Mouse (Mus musculus): ENCODE data around the gene Slc2a9.

Slc2a9 gene

DNA sequence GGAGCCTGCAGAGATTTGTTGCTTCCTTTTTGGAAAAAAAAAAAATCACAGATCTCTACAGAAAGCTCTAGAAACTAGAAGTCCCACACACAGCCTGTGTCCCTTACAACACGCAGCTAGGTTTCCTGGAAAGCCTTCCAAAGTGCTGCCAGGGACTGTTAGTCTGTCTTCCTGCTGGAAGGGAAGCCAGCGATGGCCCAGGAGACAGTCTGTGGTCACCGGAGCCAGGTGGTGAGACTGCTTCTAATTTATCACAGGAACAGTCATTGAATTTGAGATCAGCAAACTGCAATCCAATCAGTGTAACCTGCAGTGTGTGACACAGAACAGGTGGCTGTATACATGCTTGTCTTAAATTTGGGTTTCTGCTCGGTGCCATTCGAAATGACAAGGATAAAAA, 41.7 kb downstream of the Slc2a9 start:
- no peak for DNase-seq

DNA sequence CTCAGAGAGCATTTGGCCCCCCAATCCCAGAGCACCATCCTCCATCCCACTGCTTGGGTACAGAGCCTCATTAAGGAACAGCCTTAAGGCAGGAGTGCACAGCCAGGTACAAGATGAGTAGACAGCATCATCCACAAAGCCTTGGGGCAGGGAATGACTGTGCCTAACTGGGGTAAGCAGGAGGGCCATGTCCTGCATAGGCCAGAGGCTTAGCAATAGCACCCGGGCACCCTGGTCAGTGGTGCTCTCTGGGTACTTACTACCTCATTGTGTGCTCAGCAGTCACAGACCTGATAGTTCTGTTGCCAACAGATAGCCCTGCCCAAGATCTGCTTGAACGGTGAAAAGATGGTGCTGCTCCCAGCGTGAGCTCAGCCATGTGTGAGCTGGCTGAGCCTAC, 52.0 kb downstream of the Slc2a9 start:
- no peak for DNase-seq

DNA sequence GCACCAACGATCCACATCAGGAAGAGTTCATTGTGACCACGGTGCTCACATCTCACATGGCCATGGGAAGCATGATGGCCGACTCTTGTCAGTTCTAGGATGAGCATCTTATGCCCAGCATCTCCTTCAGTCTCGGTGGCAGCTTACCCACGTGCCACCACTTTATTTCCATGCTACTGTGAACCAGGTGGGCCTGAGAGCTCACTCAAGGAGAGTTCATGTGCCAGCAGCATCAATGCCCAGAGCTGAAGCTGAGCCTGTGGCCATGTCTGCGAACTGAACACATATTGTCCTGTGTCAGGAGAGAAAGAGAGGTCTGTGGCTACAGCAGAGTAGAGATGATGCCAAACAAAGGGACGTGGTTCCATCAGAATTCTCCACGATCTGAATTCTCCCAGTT, 53.3 kb downstream of the Slc2a9 start:
- no peak for DNase-seq

DNA sequence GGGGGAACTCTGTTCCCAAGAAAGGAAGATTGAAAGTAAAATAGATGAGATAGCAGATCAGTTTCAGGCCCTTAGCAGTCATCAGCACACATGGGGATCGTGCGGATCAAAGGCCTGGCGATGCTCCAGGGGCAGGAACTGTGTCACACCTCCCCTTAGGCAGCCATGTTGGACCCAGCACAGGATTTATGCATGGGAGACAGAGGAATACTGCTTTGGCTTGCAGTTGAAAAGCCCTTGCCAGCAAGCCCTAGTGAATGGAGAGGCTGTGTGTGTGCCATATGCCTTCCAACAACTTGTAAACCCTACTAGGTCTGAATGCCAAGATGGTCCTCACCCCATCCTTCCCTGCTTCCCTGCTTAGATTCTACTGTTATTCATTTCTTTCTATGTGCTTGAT, 54.8 kb downstream of the Slc2a9 start:
- no peak for DNase-seq

DNA sequence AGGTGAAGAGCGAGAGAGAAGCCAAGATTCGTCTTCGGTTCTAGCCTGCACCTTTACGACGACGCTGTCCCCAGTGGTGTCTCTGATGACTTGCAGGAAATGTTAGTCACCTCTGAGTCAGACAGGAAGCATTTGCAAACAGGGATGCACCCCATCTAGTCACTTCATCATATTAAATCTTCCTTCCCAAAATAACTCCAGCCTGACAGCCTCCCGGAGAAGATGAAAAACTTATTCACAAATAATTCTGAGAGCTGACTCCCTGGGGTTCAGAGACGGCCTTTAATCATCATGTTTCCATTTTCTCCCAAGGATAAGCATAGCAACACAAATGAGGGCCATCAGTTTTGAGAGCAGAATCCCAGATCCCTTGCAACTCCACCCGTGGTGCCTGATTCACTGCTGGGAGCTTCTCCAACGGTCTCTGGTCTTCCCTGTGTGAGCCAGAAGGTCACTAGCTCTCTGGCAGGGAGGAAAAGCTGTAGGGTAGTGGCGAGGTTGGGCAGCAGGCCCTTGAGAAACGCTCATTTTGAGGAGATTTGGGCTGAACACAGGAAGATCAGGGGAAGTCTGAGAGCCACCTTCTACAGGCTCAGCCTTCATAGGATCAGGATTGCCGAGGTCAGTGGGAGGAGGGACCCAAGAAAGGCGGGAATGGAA, 56.5 kb downstream of the Slc2a9 start:
- DNase-seq: no peak

DNA sequence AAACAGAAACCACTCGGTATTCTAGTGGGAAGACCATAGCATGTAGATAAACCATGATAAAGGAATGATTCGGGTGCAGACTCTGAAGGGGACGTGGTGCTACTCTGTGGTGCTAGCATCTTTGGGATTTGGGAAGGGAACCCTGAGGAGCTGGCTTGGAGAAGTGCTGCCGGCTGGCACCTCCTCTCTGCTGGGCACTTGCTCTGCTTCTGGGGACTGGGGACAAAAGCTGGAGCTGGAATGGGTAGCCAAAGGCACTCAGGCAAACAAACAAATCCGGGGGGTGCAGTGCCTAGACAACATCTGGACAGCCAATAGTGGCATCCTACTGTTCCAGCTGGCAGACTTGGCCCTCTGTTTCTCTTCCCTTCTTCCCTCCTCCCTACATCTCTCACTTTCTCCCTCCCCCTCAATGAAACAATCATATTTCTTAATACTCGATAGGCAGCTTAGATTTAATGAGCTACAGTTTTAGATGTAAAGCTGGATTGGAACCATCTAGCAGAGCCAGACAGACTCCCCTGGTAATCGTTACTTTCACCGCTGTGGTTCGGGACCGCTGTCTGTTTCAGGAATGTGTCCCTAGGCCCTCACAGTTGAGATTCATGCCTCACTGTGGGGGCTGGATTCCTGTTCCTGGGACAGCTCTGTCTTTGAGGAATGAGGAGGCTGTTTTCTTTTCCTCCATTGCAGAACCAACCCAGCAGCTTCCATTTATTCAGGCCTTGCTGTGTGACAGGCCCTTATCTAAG, 61.7 kb downstream of the Slc2a9 start:
- no peak for DNase-seq

DNA sequence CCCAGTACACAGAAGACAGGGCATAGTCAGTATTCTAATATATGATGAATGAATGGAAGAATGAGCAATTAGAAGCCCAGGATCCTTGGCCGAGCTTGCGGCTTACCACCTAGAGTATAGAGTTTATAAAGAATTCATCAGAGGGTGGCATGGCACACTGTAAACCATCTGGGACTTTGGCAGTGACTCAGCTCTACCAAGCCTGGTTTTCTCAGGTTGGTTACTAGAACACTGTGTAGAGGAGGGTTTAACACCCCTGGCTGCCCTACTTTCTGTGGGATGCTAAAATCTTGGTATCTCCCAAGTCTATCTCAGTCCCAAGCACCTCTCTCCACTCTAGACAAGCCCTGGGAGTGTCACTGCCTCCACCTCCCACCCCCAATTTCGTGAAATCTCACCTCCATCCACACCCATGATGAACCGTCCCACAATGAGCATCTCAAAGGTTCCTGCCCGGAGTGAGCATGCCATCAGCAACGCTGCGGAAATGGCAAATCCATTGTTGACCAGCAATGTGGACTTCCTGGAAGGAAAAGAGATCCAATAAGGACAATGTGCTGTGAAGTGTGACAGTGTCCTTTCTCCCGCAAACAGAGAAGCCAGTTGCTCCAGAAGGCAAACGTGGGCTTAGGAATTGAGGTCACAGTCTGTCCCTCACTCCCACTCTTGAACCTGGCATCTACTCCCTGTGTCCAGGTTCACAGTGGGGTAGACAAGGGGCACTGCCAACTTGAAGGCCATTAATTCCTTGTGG, 62.5 kb downstream of the Slc2a9 start:
- no peak for DNase-seq

DNA sequence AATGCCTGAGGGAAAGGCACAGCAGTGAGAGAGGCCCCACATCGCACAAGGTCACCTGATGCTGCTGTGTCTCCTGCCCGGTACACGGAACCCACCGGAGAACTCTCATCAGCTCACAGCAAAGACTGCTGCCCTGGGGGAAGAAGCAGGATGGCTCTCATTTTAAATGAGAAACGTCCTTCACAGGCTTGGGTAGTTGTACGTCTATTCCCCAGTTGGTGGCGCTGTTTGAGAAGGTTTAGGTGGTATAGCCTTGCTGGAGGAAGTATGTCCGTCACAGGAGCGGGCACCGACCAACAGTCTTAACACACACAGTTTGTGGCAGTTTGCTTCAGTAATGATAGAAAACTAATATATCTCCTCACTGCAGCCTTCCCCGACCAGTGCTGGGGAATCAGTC, 66.3 kb downstream of the Slc2a9 start:
- DNase-seq: no peak

DNA sequence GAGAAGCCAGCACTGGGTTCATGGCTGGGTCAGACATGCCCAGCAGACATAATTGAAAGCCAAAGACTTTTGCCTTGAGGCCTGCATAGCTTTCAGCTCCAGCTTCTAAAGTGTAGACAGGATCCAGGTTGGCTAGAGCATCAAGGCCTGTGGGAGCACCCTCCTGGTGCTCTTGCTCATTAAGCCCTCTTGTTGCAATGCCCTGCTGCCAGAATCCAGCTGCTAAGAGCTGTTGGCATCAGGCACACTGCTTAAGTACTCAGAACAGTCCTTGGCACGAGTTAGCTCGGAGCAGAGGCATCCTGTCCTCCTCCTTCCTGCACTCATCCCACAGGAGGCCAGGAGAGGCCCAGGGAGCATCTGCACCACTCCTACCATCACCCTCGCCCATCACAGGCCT, 68.1 kb downstream of the Slc2a9 start:
- no peak for DNase-seq

DNA sequence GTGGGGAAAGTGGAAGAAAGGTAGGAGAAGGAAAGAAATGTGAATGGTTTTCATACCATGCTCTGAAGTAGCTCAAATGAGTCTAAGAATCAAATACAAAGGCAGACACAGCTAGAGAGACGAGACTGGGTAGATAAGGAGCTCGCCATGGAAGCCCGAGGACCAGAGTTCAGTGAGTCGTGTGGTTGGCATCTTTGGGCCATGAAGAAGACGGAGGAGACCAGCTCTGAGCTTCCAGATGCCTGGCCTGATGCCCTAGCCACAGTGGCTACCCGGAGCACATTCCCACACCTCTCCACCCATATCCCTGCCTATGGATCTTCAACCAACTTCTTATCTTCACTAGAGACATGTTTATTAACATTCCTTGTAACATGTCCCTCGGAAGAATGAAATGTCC, 71.7 kb downstream of the Slc2a9 start:
- DNase-seq: no peak

DNA sequence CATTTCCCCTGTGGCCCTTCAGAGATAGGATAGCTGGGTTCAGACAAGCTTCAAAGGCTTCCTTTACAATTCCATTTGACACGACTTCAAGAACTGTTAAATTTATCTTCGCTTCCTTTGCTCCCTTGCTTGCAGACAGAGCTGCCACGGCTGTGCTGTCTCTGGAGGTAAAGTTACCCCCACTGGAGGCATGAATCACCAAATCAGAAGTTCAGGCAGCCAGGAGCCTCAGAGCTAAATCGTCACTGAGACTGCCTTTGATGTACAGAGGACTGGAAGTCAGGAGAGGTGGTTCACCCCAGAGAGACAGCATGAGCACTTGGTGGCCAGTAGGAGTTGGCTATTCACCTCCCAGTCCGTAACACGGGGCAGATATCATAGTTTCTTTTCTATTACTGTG, 73.8 kb downstream of the Slc2a9 start:
- DNase-seq: no peak

DNA sequence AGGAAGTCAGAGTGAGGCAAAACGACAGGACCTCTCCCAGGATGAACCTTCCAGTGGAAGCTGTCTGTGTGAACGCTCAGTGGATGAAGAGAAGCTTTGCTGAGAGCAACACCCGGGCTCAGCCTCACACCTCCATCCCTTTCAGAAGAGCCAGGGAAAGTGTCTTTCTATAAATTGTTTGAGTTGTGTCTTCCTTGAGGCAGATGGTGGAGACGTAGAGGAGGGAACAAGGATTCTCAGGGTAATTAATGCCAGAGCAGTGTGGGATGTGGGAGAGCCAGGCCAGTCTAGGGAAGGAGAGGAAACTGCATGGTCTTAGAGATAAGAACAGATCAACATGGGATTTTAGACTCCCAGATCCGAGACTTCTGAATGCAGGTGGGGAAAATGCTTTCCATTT, 75.2 kb downstream of the Slc2a9 start:
- no peak for DNase-seq

DNA sequence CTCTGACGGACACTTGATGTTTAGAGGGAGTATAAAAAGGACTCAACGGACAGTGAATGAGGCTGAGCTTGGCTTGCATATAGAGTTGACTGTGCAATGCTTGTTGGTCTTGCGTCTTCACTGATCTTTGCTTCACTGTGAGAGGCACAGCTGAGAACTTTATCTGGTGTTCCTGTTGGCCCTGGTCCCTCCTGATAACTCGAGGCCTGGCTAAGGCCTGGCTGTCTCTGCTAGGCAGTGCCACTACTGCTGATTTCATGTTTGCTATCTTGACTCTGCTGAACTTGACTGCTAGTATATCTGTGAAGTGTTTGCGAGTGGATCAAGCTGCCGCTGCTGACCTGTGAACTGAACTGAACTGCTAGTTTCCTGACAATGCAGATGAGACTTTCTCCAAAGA, 77.4 kb downstream of the Slc2a9 start:
- no peak for DNase-seq

DNA sequence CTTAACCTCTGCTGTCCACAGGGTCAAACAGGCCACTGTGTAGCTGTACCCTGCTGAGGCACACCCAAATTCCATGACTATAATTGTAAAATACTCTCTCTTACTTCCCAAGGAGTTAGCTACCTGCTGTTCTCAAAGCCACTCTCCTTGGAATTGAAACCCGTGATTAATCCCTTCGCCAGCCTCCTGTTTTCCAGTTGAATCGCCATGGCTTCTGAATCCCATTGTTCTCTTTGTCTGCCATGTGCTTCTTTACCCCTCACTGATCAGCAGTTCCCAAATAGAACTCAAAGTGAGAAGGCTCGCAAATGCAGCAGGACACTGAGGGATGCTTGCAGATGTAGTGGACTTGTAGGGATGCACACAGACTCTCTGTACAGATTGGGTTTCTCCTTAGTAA, 80.5 kb downstream of the Slc2a9 start:
- no peak for DNase-seq

DNA sequence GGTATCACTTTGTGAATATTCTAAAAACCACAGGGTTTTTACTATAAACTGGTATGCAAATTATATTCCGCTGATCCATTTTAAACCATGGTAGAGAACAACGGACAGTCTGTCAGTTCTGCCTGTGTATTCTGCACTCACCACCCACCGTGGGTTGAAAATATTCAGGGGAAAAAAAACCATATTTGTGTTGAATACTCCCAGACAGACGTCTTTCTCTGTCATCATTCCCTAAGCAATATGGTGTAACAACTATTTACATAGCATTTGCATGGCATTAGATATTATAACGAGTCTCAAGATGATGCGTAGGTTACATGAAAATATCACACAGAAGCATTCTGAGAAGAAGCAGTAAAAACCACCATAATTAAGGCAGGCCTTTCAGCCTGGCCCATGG, 84.1 kb downstream of the Slc2a9 start:
- DNase-seq: no peak

DNA sequence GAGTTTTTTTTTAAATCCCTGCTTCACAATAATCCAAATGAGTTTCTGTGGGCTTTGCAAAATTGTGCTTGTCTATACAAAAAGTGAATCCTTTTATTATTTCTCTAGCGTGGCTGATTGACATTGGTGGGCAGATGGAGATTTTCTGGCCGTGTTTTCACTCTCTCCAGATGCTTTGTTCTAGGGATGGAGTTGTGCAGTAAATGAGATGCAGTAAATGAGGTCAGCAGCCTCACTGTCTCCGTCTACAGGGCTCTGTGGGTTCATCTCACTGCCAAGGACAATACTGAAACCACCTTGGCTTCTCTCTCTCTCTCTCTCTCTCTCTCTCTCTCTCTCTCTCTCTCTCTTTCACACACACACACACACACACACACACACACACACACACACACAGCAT, 99.3 kb downstream of the Slc2a9 start:
- DNase-seq: no peak

DNA sequence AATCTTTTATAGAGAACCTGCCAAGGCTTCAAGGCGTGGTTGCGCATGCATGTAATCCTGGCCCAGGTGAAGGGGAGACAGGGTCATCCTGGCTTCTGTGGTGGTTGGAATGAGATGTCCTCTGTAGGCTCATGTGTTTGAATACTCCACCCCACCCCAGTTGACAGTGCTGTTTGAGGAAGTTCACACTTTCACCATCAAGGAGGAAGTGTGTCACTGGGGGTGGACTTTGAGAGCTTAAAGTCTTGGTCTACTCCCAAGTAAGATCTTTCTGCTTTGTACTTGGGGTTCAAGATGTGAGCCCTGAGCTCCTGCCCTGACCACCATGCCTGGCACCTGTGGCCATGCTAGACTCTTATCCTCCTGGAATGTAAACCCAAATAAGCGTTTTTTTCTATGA, 100.7 kb downstream of the Slc2a9 start:
- no peak for DNase-seq

DNA sequence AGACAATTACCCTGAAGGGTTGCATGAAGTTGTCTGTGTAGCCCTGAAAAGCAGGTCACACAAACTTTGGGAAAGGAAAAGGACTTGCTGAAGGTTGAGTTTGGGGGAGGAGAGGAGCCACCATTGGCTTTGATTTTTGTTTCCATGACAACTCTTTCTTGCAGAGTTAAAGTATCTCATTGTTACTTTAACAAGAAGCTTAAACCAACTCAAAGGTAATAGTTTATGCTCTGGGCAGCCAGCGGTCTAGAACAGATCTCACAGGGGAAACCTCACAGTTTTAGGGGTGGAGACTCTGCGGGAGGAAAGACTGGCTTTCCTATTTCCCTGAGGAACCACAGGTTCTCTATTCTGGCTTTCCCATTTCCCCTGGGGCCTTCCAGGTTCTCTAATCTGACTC, 114.1 kb downstream of the Slc2a9 start:
- DNase-seq: no peak

DNA sequence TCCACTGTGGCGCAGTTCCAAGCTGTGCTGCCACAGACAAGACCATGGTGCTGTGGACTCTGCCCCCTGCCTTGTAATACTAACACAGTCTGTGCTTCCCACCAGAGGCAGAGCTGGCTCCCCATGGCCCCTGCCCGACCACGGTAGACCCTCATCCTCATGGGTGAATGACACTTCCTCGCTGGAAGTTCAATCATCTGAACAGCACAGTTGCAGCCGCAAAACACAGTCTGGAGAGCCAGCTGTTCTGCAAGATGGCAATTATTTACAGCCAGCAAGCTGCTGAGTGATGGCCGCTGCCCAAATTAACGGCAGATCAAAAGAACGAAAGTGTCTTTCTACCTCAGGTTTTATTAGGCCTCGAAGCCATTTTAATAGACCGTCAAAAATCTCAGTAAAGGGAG, 114.5 kb downstream of the Slc2a9 start:
- peak; percentile 31 for DNase-seq

DNA sequence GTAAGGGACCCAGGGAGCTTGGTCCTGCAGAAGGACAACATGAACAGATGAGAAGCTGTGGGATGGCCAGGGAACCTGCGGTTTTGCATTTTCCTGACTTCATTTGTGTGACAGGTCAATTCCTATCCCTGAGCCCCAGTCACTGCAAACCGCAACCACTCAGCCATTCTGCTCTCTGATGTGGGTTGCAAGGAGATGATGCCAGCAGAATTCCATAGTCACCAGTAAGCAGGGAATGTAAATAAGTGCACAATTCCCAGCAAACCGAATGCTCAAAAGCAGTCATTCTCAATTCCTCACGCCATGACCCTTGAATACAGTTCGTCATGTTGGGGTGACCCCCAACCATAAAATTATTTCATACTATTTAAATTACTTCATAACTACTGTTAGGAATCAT, 123.0 kb downstream of the Slc2a9 start:
- no peak for DNase-seq

DNA sequence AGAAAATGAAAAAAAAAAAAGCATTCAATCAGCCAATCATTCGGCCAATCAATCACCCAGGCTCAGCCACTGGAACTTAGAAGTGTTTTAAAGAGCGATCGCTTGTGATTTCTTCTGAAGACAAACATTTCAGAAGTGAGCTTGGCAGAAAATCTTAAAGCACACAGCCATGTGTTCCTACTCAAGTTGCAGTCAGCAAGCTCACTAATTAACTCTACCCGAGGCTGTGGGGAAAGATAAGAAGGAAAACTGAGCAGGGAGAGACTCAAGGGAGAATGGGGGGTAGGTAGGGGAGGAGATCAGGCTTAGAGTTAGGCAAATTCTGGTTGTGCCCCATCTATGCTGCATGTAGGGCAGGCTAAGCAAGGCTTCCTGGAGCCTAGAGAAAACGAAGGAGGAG, 130.6 kb downstream of the Slc2a9 start:
- DNase-seq: no peak

DNA sequence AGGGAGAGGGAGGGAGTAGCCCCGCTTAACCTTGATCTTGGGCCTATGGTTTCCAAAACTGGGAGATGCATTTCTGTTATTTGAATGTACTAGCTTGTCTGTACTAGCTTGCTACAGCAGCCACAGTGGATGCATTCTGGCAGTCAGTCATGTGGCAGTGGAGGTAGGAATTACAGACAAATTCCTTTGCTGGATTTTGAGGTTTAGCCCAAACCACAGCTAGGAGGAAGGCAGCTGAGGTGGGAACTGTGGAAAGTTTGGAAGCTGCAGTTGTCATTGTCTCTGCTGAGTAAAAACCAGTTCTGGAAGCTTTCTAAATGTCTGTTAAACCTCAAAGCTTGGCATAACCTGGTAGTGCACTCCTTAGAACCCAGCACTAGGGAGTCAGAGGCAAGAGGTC, 131.6 kb downstream of the Slc2a9 start:
- DNase-seq: no peak

DNA sequence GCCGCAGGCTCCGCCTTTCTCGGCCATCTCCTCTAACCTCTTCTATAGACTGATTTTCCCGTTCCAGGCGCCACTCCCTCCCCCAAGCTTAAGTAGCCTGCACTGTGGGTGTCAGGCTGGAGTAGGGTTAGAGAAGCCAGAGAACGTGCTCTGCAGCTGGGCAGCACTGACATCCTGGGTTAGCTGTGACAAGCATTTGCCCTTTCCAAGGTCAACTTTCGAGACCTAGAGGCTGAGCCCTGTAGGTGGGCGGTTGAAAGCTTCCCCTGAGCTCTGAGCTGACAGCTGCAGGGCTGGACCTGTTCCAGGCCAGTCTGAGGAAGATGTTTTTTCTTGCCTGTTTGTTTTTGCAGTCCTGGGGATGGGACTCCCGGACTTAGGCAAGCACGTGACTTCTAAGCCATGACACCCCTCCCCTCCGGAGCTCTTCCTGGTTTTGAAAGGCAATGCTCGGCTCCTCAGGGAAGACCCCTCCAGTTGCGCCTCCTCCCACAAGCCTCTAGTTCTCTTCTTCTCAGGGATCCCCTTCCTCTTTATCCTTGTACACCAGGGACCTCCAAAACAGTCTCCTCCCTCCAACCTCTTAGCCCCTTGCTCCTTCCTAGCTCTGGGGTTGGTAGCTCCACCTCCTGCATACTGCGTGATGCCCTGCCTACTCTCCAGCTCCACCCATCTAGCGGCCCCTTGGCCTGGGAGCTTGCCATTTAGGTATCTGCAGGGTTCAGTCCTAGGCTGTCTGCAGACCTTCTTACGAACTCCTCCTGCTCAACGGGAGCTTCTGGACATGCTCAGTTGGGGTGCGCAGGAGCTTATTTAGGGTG, 136.1 kb downstream of the Slc2a9 start:
- DNase-seq: peak; percentile 80
